Mouse (Mus musculus) T-cell, adult 2 months (primary cell): ENCODE results near the gene Fxyd1.

Source experiments
- DNase-seq: peaks from one replicate; pipeline ENCODE4 v3.0.0; 2022; ENCODE audit warnings: low spot score

The Fxyd1 gene

GRCm38 (mm10) chr7:31077885-31078445 is 21.0 kb upstream of the Fxyd1 start:
- peak; percentile 38 for DNase-seq

GRCm38 (mm10) chr7:31077470-31077869 is 20.5 kb upstream of the Fxyd1 start:
- DNase-seq, result no peak

GRCm38 (mm10) chr7:31076492-31076891 is 19.5 kb upstream of the Fxyd1 start, which contains the start of gene Fxyd3:
Gene Fxyd3 (minus strand): TSS chr7:31076704.
- DNase-seq, result no peak

- no peak for DNase-seq
Observed at GRCm38 (mm10) chr7:31074713-31075069, 17.7 kb upstream of the Fxyd1 start.

- no peak for DNase-seq
Observed at GRCm38 (mm10) chr7:31074061-31074712, 17.2 kb upstream of the Fxyd1 start.

GRCm38 (mm10) chr7:31073546-31073945 is 16.5 kb upstream of the Fxyd1 start:
- DNase-seq, result no peak

- DNase-seq, result no peak
Observed at GRCm38 (mm10) chr7:31072326-31072725, 15.3 kb upstream of the Fxyd1 start.

GRCm38 (mm10) chr7:31070324-31070723 is 13.3 kb upstream of the Fxyd1 start:
- DNase-seq, result no peak

- no peak for DNase-seq
Observed at GRCm38 (mm10) chr7:31069491-31069890, 12.5 kb upstream of the Fxyd1 start.

GRCm38 (mm10) chr7:31067836-31068235 is 10.8 kb upstream of the Fxyd1 start:
- no peak for DNase-seq

GRCm38 (mm10) chr7:31063074-31063560 is 6.1 kb upstream of the Fxyd1 start:
- DNase-seq, result no peak

- DNase-seq, result no peak
Observed at GRCm38 (mm10) chr7:31060621-31061010, 3.6 kb upstream of the Fxyd1 start.

- DNase-seq, result no peak
Observed at GRCm38 (mm10) chr7:31059919-31060620, 3.1 kb upstream of the Fxyd1 start.

- peak; percentile 74 for DNase-seq
Observed at GRCm38 (mm10) chr7:31059108-31059507, 2.1 kb upstream of the Fxyd1 start, which contains the start of gene Lgi4. Gene Lgi4 (plus strand): TSS chr7:31059342.

GRCm38 (mm10) chr7:31058211-31058610 is 1.2 kb upstream of the Fxyd1 start:
- no peak for DNase-seq

- DNase-seq, result no peak
Observed at GRCm38 (mm10) chr7:31057730-31058129, 731 bp upstream of the Fxyd1 start.

- no peak for DNase-seq
Observed at GRCm38 (mm10) chr7:31056448-31056847, 551 bp downstream of the Fxyd1 start.

- DNase-seq, result no peak
Observed at GRCm38 (mm10) chr7:31055883-31056282, 1.1 kb downstream of the Fxyd1 start.

- DNase-seq, result no peak
Observed at GRCm38 (mm10) chr7:31055354-31055824, 1.6 kb downstream of the Fxyd1 start.

- DNase-seq, result no peak
Observed at GRCm38 (mm10) chr7:31054661-31055320, 2.2 kb downstream of the Fxyd1 start.

GRCm38 (mm10) chr7:31053882-31054447 is 3.0 kb downstream of the Fxyd1 start:
- DNase-seq, result no peak
